Mouse (Mus musculus): ENCODE measurements around the gene Dnlz.

- TF ChIP-seq CTCF (IDR thresholded peaks at IDR 0.05; ENCODE audit: low read depth, low read length) (no peak), TAL1 (conservative IDR thresholded peaks at IDR 0.05; ENCODE audit: low read depth, low read length) (no peak)
These were observed 49.1 kb upstream of the Dnlz start for GRCm38 (mm10) chr2:26401023-26401422.
